Mouse (Mus musculus): ENCODE measurements around the gene Bhlhe40.

Gene Bhlhe40

DNA sequence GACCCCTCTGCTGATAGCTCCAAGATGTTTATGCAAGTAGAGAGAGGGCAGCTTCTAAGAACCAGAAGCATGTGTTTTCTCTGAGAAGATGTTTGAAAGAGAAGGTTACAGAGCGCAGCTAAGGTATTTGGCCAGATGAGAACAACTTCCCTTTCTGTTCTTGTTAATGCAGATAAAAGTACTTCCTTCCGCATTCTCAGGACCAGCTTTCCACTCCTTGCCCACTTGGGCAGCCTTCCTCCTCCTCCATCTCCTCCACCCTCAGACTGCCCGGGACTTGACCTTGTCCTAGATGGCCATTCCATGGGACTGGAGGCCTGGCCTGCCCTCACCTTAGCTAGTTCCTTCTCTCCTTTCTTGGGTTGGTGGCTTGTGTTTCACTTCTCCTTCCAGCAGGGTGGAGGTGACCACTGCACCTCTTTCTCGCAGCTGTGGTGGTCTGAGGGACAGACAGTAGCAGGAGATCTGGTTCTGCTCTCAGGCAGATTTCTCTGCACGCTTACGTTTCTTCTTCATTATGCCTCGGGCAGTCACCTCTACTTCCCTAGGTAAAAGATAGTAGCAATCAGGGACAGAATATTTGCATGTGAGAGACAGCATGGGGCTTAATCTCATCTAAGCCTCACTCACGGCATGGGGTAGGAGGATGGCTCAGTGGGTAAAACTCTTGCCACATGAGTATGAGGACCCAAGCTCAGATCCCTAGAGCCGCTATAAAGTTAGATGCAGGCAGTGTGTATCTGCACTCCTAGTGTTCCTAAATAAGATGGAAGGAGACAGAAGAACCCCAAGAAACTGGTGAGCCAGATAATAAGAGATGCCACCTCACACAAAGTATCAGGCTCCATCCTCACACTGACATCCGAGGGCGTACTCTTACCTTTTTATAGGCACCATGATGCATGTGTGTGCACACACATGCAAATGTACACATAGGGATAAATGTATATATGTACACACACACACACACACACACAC, 35.7 kb downstream of the Bhlhe40 start:
- DNase-seq: no peak

DNA sequence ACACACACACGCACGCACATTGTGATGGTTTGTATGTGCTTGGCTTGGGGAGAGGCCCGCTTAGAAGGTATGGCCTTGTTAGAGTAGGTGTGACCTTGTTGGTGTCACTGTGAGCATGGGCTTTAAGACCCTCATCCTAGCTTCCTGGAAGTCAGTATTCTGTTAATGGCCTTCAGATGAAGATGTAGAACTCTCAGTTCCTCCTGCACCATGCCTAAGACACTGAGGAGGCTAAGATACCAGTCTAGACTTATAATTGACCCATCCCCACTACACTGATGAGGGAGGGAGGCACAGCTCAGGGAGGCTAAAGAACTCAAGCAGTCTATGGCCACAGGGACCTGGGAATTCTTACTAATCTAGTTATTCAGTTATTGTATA, 36.4 kb downstream of the Bhlhe40 start:
- no peak for DNase-seq

DNA sequence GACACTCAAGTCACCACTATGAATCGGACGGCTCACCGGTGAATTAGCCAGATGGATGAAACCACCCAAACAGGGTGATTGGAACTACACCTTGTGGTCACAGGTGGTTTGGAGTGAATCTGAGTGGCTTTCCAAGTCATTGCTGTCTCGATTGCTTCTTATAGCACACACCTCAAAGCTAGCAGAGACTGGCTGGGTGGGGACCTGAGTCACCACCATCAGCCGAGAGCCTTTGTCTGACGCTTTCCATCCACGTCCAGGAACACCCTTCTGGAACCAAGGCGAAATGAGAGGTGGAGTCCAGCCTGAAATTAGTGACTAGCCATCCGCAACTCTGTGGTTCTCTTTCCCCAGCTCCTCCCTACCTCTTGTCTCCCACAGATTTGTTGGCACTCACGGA, 36.9 kb downstream of the Bhlhe40 start:
- DNase-seq: no peak

DNA sequence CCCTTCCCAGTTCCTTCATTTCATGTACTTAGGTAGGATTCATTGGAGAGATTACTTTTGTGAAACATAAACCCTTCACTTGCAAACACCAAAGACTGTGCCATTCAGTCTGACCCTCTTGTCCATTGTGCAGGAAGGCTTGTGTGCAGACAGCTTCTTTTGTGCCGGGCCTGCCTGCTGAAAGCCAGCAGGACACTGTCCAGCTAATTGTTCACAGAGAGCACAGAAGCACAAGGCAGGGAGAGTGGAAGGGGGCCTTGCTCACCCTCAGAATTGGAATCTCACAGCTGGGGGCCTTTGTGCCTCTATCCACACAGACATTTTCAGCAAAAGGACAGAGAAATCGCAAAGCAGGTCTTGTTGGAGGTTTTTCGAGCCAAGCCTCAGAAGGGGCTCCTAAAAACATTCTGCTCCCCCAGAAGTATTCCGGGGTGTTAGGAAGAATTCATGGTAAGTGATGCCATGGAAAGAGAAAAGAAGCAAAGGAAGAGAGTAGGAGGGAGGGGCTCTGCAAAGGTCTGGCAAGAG, 38.0 kb downstream of the Bhlhe40 start:
- DNase-seq: no peak

DNA sequence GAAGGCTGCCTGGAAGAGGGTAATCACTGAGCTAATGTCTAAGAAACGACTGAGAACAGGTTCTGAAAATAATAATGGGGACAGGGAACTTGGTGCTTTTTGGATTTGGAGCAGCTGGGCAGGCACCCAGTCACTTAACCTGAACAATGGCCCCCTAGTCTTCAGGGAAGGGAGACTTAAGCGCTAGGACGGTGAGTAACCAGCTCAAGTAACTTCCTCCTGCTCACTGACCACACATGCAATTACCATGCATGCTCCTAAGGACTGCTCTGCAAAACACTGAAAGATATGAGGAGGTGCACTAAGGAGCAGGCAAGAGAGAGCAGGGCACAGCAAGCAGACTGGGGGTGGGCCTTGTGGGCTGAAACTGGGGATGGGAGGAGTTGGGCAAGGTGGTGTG, 39.2 kb downstream of the Bhlhe40 start:
- no peak for DNase-seq

DNA sequence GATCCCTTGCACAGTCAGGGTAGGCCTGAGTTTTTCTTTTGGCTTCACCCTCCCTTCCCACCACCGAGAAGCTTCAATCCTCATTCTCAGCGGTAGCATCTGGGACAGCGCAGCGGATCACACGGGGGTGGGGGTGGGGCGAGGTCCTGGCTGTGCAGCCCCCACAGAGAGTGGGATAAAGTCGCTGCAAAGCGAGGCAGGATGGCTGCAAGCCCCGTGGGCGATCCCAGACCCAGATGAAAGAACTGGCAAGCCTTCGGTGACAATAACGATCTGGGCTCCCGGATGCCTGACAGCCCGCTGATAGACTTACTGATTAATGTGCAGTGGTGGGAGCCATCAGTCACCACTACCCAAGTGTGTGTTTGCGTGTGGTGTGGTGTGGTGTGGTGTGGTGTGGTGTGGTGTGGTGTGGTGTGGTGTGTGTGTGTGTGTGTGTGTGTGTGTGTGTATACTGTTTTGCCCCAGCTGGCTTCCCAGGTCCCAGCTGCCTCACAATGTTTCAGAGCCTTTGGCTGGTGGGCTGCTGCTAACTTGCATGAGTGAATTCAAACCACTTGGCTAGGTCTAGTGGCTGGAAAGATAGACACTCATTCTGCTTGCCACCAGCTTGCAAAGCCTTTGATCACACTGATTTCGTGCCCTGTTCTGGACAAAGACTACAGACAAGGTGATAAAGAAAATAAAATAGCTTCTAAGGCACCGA, 40.4 kb downstream of the Bhlhe40 start:
- no peak for DNase-seq

DNA sequence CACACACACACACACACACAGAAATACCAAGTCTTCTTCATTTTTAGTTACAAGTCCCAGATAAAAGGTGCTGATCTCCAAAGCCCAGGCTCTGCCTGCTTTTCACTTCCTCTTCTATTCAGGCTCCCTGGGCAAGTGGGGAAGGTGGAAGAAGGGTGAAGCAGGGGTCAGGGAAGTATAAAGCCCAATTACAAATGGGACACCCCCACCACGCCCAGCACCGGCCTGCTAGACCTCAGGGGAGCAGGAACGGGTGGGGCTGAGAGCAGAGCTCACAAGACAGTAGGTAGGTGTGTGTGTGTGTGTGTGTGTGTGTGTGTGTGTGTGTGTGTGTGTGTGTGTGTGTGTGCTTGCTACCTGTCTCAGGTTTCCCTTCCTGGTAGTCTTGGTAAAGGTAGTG, 42.2 kb downstream of the Bhlhe40 start:
- DNase-seq: no peak

DNA sequence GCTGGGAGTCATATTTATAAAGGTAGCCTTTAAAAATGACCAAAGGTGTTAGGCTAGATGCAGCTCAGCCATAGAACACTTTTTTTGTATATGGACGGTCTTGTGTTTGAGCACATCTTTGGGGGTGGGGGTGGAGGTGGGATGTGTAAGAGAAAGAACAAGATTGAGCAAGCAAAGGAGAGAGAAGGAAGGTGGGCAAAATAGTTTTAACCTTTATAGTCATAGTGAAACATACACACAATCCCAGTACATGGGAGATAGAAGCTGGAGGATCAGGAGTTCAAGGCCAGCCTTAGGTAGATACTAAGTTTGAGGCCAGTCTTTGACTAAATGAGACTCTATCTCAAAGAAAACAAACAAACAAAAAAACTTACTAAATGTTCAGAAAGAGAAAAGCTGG, 42.7 kb downstream of the Bhlhe40 start:
- DNase-seq: no peak

DNA sequence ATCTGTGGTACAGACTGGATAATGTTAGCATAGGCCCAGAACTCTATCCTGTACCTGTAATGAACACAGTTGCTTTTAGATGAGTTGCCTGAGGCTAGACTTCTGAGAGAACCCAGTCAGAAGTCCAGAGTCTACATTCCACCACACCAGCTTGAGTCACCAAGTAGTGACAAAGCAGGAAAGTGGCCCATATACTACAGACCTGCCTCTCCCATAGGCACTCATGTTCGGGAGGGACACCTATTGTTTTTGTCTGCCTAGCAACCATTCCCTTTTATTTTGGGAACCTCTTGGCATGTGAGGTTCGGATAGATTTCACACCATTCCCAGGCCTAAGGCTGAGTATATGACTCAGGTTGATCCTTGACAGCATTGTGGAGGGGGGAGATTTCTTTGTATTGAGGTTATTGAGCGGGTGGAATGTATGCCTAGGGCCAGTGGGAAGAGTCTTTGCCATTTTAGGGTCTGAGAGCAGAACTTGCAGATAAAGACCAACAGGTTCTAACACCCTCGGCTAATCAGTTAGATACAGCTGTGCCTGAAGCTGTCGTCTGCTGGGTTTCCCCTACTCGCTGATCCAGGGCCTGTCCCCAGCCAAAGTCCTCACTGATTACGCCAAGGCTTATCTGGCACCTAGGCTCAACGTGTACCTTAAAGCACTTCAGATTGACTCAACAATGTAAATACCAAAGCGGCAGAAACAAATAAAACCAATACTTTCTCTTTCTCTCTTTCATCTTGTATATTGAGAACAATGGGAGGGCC, 44.1 kb downstream of the Bhlhe40 start:
- DNase-seq: no peak

DNA sequence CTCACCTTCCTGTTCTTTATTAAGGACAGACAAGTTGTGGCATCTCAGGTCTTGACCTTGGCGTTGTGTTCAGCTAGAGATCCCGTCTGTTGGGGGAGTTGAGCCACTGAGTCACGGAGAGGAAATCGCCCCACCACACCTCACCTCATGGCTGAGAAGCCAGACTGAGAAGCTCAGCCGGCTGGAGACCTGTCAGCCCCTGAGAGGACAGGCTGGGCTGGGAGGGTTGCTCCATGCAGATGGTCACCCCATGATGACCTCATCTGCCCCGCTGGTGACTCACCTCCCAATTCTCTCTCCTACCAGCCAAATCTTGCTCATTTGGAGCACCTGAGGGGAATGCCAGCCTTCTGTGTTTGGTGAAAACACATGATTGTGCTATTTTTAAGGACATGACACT, 45.5 kb downstream of the Bhlhe40 start:
- DNase-seq: no peak

DNA sequence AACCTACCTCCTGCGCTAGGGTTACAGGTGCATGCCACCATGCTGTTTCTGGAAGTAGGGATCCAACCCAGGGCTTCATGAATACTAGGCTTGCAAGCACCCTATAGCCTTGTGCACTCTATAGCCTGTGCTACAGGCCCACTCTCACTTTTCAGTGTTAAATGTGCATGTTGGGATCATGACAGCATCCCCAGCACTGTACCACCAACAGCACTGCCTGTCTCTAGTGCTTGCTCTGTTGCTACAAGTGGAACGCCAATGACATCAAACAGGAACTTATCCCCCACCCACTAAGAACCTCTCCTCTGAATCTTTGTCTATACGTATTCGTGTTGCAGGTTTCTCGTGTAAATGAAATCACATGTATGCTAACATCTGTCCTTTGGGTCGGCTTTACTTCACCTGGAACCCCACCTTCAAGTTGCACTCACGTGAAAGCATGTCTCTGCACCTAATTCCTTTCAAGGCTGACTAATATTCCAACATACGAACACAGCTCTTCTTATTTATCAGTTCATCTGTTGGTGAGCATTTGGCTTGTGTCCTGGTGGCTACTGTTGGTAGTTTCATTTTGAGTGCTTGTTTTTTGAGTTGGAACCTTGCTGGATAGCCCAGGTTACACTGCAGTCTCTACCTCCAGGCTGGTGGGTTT, 46.7 kb downstream of the Bhlhe40 start:
- DNase-seq: no peak

DNA sequence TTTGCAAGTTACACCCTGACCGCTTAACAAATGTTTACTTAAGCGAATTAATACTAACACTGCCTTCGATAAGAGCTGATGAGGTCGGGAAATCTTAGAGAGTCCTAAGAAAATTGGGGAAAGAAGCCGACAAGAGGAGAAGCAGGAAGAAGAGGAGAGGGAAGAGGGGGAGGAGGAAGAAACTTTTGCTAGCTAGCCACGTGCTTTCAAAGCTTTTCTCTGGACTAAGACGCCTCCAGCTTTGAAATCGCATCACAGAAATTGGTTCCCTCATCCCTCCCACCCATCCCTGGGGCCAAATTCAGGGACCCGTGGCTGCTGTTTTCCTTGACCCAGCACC, 48.7 kb downstream of the Bhlhe40 start:
- DNase-seq: no peak

DNA sequence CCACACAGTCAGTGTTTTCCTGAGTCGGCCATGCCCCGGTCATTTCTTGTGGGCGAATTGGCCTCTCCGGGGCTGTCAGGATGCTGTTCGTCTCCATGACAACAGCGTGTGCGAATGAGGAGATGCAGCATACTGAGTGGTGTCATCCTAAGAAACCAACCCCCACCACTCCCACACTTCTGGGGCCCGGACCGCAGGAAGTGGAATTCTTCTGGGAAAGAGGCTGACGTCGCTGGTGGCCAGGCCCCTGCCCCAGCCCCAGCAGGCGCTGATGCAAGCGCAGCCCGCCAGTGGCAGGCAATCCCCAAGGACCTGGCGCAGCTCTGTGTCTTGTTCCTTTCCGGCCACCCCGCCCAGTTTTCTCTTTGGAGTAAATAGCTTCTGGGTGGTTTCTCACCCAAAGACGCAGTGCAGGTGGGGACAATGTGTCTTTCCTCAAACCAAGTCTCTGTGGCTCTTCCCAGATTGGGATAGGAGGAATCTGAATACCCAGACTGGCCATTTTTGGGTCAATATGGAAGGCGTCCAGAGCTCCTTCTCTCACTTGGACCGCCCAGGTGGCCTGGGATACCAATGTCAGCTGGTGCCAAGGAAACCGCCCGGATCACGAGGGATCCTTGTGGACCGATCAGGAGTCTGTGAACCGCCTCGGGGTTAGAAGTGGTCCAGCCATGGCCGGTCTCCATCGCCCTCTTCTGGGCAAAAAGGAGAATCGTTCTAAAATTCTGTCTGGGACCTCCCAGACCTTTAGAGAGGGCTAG, 49.2 kb downstream of the Bhlhe40 start:
- peak; percentile 93 for DNase-seq

DNA sequence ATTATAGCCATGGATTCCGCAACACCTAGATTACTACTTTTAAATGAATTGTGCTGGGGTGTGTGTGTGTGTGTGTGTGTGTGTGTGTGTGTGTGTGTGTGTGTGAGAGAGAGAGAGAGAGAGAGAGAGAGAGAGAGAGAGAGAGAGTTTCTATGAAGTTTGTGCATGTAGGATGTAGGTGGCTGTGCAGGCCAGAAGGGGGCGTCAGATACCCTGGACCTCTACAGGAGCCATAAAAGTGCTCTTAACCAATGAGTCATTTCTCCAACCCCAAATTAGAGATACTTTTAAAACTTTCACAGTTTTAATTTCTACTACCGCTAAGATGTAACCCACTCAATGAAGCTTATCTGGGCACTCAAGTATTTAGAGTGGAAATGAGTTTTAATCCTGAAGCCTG, 50.2 kb downstream of the Bhlhe40 start:
- no peak for DNase-seq

DNA sequence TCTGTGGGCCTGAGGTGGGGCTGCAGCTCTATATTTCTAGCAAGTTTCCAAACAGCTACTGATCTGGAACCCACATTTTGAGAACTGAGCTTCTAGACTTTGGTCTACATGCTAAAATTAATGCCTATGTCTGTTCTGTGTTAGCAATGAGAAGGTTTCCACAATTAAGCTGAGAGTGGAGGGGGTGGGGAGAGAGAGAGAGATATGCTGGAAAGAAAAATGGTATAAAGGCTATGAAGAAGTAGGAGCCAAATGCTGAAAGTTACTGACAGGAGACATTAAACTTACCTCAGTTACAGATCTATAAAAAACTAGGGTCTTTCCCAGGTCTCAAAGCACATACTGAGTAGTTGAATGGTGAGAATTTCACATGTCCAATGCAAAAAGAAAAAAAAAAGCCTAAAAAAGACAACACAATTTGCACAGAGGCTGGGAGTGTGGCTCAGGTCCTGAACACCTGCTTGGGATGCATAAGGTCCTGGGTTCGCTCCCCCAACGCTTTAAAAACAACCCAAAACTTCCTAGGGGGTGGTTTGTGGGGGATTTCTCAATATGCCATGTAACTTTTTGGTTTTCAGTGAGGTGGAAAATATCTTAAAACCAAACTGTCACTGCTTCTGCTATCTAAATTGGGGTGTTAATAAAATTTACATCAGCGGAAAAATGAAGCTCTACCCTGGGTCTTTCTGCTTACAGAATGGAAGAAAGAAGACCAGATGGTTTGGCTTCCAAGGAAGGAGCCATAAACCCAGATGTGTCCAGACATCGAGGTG, 50.9 kb downstream of the Bhlhe40 start:
- DNase-seq: no peak

DNA sequence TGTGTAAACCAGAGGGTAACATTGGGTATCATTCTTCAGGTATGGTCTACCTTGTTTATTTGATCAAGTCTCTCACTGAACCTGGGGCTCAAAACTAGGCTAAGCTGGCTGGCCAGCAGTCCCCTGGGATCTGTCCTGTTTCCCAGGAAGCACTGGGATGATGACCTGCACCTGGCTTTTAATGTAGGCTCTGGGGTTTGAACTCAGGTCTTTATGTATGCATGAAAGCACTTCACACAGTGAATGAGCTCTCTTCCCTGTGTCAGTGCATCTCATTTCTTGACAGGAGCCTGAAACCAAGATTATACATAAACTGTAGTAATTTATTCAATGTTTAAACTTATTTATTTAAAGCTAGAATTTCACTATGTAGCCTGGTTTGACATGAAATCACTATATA, 51.7 kb downstream of the Bhlhe40 start:
- no peak for DNase-seq

DNA sequence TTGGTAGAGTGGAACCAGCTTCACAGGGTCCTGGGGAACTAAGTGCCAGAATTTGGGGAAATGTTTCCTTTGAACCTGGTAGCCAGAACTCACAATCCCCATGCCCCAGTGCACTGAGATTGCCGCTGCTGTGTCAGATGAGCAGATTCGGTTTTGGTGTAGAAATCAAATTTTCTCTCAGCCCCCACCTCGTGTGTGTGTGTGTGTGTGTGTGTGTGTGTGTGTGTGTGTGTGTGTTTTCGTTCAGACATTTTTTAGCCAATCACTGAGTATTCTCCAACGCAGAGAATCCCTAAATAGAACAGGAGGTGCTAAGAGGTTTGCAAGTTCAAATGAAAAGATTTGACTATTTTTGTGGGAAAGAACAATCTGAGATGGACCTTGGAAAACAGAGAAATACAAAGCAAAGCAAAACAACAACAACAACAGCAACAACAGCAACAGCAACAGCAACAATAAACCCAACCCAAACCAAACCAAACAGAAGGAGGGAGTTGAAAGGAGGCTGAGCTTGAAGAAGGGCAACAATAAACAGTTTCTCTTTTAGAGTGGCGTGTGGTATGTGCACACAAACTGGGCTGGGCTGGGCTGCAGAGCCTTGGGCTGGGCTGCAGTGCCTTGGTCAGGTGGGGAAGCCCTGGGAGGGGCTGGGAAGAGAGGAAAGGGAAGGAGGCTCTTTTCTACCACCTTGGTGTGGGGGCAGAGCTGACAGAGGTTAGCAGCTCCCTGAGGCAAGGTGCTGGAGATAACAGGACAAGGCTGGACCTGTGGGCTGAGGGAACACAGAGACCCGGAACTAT, 52.9 kb downstream of the Bhlhe40 start:
- DNase-seq: no peak

All from kidney, adult 9 months (tissue).